Mouse (Mus musculus) cerebellum, postnatal 25 days (tissue): Measurements from ENCODE around the gene Gm17581.
"Not testable (repeated sequence)": the region's sequence is repeated elsewhere in the genome, so short reads cannot be mapped to it uniquely, and the experiment has no call there.

ENCODE experiments used
- DNase-seq, 2 experiments: peaks; one replicate each; pipeline ENCODE4 v3.0.0; 2021; ENCODE audit warnings: mixed read lengths in 2 of 2

Gene Gm17581

GRCm38 (mm10) chr2:155735766-155736165 lies at the start of gene Gm17581:
Gm17581 (minus strand) TSS chr2:155735866.
- not testable (repeated sequence) for DNase-seq

- peak; percentile 63 to 68 for DNase-seq
Observed at GRCm38 (mm10) chr2:155784534-155784933, 48.9 kb upstream of the Gm17581 start.

GRCm38 (mm10) chr2:155779506-155779905 lies 43.8 kb upstream of the Gm17581 start:
- DNase-seq, result peak in 1 of 2 experiments; percentile 53

GRCm38 (mm10) chr2:155779066-155779465 lies 43.4 kb upstream of the Gm17581 start:
- peak; percentile 47 to 59 for DNase-seq

- peak; percentile 52 to 60 for DNase-seq
Observed at GRCm38 (mm10) chr2:155778004-155778403, 42.3 kb upstream of the Gm17581 start.

- DNase-seq, result no peak
Observed at GRCm38 (mm10) chr2:155777688-155777985, 42.0 kb upstream of the Gm17581 start.

- DNase-seq, result peak; percentile 49 to 61
Observed at GRCm38 (mm10) chr2:155776824-155777687, 41.4 kb upstream of the Gm17581 start.

GRCm38 (mm10) chr2:155775685-155776263 lies 40.1 kb upstream of the Gm17581 start:
- DNase-seq, result peak; percentile 86 to 88

GRCm38 (mm10) chr2:155774927-155775684 lies 39.4 kb upstream of the Gm17581 start, which contains the start of gene Mmp24:
Mmp24 (plus strand) TSS chr2:155775342.
- peak; percentile 68 to 74 for DNase-seq

- peak; percentile 55 to 68 for DNase-seq
Observed at GRCm38 (mm10) chr2:155774261-155774926, 38.7 kb upstream of the Gm17581 start.

GRCm38 (mm10) chr2:155773664-155774063 lies 38.0 kb upstream of the Gm17581 start:
- peak; percentile 47 to 50 for DNase-seq

GRCm38 (mm10) chr2:155764679-155765418 lies 29.2 kb upstream of the Gm17581 start:
- peak; percentile 77 to 89 for DNase-seq

- peak; percentile 43 to 57 for DNase-seq
Observed at GRCm38 (mm10) chr2:155756855-155757566, 21.3 kb upstream of the Gm17581 start.

- peak in 1 of 2 experiments; percentile 61 for DNase-seq
Observed at GRCm38 (mm10) chr2:155755746-155756145, 20.1 kb upstream of the Gm17581 start.

GRCm38 (mm10) chr2:155751014-155751786 lies 15.5 kb upstream of the Gm17581 start, which contains the start of gene Procr:
Procr (plus strand) TSS chr2:155751117.
- no peak for DNase-seq

GRCm38 (mm10) chr2:155749394-155749793 lies 13.7 kb upstream of the Gm17581 start:
- DNase-seq, result no peak

GRCm38 (mm10) chr2:155745487-155745886 lies 9.8 kb upstream of the Gm17581 start:
- no peak for DNase-seq

- no peak for DNase-seq
Observed at GRCm38 (mm10) chr2:155743351-155743750, 7.7 kb upstream of the Gm17581 start.

GRCm38 (mm10) chr2:155742931-155743337 lies 7.3 kb upstream of the Gm17581 start:
- DNase-seq, result no peak

- no peak for DNase-seq
Observed at GRCm38 (mm10) chr2:155742211-155742610, 6.5 kb upstream of the Gm17581 start.
